Mouse (Mus musculus) left cerebral cortex, postnatal 4 days (tissue): ENCODE measurements at regions not wholly inside any gene's neighbourhood (a gene's known extent, or its start where the extent isn't known, plus 50 kb on each side); places are given as distances from the start of the nearest gene placed in this dataset.
A peak's percentile ranks its signal among the peaks of the same experiment; 100 is the strongest.

Experiments used
- DNase-seq: peaks from one replicate; pipeline ENCODE4 v3.0.0-alpha.2; 2022
- intact Hi-C: fragments of 180-260 bp; cut with DNase I; formaldehyde crosslinking; loops from one replicate; pipeline ENCODE4 v1.15.1; 2025

DNA sequence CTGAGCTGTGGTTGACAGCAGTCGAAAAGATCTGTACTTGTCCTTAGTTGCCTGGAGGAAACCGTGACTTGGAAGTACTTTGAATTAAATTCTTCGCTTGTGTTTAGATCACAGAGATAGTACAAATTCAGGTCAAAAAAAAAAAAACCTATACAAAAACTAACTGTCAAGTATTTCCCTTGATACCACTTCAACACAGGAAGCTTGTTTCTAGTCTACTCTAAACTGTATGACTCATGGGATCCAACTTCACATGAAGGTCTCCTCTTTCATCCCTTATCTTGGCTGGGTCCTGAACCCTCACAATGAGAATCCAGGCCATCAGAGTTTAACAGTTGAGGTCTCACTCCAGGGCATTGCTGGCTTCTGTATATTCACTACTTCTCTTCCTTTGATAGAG lies 54.8 kb downstream of the Tmem30b start:
- no peak for DNase-seq
- intact Hi-C loops: no loop called here

DNA sequence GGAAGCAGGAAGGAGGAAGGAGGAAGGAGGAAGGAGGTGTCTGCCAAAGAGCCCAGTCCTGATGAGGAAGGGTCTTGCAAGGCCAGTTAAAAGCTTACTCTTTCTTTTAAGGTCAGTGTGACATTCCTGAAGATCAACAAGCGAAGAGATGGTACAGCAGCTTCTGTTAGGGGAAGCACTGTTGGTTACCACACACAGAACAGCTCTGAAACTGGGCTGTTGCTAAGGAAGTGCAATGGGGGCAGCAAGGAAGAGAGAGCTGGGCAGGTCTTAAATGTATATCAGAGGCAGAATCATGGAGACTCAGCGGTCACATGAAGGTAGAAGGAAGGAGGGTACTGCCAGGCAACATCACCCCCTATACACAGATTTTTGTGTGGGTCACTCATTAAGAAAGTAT lies 63.3 kb downstream of the Tmem30b start:
- DNase-seq: no peak
- intact Hi-C loops: no loop called here

DNA sequence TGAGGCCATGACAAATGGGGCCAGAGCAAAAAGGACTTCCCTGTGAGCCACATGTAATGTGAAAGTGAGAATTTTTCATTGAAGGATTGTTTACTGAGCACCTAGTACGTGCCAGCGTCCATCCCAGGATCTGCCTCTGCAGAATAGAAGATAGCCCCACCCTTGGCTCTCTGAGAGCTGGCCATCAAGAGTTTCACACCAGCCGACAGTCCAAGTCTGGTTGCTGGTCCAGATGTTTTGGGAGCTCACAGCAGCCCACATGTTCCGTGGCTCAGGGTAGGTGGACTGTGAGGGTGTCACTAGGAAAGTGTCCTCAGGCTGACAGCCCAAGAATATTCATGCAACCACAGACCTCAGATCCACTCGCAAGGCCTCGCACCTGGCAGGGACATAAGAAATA lies 63.9 kb downstream of the Tmem30b start:
- no peak for DNase-seq
- intact Hi-C loops: no loop called here

DNA sequence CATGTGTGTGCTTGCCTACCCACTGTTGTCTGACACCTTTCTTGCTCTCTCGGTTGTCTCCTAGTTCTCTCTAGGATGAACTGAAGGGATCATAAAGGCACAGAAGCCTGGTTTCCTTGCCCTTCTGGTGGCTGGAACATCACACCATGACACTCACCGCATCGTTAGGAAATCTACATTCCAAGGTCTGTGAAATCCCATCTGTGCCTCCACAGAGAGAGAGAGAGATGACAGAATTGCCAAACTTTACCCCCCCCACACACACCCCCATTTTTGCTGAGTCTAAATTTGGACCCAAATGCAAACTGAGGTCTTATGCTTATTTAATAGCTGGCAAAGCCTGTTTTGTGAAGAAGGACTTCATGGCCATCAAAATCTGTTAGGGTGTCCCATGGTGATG lies 64.5 kb downstream of the Tmem30b start:
- intact Hi-C loops: no loop called here
- DNase-seq: no peak

DNA sequence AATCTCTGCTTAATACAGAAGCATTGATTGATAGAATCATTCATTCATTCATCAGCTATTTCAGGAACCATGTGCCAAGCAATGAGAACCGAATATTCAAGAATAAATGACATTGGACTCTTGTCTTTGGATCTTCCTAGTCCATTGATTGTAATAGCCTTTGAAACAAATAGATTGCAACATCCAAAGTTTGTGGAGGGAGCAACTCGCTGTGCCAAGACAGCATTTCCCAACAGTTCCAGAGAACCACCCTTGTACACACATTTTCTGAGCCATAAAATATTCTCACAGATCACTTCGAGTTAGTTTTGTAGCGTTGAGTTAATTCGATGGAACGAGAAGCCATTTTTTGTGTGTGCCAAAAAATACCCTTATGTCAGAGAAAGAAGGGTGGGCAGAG lies 65.0 kb downstream of the Tmem30b start:
- DNase-seq: no peak
- intact Hi-C loops: no loop called here

DNA sequence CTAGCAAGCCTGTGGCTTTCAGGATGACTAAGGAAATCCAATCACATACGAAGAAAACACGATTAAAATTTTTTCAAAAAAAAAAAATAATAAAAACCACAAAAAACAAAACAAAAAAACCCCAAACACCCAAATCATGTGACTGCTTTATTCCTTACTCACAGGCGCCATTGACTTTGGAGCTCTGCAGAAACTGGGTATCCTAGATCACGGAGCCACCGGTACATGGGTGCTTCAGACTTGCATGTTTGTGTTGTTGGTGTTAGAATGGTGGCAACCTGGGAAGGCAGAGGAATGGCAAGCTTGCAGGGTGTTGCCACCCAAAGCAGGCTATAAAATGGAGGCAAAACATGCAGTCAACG lies 65.6 kb downstream of the Tmem30b start:
- DNase-seq: no peak
- intact Hi-C loops: no loop called here

DNA sequence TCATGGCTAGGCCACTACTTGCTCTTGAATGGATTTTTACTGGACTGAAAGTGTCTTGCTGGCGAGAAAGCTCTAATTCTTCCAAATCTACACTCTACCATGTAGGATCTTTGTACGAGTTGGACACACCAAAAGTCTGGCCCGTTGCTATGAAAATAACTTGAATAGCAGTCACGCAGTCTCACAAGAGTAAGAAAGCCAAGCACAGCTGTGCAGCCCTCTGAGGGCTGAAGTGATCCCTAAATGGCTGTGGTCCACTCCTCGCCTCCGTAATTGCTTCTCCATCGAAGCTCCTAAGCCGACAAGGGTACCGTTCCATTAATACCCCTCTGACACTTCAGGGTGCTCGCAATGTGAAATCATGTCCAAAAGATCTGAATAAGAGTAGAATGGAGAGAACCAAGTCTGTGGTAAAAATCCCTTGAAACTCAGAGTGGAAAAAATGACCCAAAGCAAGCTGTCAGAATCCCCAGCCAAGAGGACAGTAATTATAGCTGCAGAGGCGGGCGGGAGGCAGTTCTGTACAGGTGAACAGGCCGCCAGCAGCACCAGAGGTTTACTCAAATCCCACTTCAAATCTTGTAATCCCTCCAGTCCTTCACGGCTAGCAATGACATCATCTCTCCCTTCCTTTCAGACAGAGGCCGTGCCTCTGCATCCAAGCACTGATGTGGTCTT lies 66.1 kb downstream of the Tmem30b start:
- intact Hi-C loops: no loop called here
- no peak for DNase-seq

DNA sequence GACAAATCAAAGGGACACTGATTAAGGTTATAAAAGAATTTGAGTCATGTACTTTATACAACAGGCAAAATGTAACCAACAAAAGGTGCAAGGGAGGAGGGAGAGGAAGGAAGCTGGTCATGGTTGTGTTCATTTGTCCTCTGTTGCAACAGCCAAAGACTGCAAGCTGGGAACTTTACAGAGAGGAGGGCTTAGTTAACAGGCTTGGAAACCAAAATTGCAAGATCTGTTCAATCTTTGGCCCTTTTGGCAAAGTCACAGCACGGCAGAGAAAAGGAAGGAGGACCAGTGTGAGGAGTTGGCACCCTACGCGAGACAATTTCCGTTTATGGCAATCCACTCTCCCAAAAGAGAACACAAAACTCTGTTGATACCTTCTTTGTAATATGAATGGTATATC lies 67.6 kb downstream of the Tmem30b start:
- intact Hi-C loops: no loop called here
- no peak for DNase-seq

DNA sequence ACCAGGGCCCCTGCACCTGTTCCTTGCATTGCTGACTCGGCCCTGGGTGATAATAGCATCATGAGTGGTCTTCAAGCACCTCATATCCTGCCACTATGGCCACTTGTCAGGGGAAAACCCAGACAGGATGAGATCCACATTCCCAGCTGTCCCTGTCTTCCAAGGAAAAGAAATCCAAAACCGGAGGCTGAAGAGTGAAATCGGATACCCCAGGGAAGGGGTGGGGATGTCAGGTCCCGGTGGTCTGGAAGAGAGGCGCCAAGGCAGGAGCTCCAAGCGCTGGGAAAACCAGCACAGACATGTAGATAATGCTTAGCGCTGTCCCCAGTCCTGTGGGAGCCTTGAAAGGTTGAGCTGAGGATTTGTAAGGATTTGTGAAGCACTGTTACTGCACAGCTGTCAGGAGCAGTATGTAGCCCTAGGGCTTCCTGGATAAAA lies 69.8 kb downstream of the Tmem30b start:
- no peak for DNase-seq
- intact Hi-C loops: no loop called here

DNA sequence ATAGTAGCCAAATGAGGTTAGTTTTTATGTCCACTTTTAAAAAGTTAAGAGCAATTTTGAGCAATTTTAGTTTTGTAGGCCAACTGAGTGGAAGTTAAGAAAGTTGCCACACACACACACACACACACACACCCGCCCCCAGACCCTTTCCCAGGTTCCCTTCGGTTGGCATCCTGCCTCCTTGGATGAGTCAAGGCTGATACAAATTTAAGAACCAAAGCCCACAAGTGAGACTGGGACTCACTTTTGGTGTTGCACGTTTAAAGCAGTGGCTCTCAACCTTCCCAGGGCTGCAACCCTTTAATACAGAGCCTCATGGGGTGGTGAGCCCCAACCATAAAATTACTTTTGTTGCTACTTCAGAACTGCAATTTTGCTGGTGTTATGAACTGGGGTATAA lies 70.4 kb downstream of the Tmem30b start:
- intact Hi-C loops: no loop called here
- DNase-seq: no peak

DNA sequence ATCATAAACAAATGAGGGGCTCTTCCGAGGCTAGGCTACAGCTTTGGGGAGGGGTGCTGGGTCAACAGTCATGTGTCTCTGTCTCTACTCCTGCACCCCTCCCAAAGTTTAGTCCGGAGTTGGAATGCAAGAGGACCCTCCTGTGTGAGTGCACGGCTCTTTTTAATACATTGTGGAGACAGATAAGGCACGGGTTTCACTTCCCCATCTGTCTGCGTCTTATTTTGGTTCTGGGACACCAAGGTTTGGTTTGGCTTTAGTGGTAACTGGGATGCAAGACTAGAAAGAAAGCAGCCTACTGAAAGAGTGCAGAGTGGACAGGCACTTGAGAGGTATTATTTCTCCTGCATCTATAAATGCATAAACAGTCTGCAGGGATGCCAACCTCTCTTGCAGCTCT lies 71.2 kb downstream of the Tmem30b start:
- no peak for DNase-seq
- intact Hi-C loops: no loop called here

DNA sequence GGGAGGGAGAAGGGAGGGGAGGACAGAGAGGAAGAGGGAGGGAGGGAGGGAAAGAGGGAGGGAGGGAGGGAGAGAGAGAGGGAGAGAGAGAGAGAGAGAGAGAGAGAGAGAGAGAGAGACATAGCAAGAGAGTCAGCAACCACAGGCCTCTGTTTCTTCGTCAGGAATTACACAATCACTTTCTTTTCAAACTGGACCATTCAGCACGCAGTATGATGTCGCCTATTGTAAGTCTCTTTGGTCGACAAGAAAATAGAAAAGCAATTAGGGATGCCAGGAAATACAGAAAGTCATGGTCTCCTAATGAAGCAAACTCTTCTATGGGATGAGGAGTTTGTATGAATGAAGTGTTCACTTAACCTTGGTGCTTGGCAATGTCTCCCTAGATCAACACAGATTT lies 73.1 kb downstream of the Tmem30b start:
- no peak for DNase-seq
- intact Hi-C loops: no loop called here

DNA sequence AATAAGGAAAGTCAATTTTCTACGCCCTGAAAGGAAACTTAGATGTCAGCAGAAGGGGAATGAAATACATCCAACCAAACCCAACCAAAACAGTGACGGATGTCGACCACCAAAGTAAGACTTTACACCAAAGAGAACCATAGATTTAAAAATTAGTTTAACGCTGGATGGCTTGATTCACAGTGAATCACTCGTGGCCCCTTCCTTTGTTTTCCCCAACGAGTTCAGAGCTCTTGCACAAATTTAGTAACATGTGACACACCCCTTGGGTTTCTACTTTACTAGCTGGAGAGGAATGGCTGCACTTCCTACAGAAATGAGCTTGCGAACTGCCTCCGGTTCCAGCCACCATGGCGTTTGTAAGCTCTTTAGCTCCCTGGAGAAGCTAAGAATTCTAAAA lies 74.2 kb downstream of the Tmem30b start:
- DNase-seq: no peak
- intact Hi-C loops: no loop called here

DNA sequence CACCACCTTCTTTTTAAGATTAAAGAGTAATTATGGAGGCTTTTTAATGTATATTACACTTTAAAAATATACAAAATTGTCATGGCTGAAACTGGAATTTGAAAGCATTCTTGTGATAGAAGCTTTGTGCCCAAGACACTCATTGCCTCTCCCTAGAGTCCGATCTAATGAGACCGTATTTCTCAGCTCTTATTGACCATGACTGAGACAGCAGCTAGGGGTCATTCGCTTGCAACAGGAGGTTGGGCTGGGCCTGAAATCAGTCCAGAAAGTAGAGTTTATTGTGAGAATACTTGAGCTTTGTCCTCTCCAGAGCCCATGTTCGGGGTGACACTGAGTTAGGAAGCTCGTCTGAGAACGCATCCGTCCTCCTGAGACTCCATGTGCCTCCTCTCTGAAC lies 79.7 kb downstream of the Tmem30b start:
- DNase-seq: no peak
- intact Hi-C loops: no loop called here

DNA sequence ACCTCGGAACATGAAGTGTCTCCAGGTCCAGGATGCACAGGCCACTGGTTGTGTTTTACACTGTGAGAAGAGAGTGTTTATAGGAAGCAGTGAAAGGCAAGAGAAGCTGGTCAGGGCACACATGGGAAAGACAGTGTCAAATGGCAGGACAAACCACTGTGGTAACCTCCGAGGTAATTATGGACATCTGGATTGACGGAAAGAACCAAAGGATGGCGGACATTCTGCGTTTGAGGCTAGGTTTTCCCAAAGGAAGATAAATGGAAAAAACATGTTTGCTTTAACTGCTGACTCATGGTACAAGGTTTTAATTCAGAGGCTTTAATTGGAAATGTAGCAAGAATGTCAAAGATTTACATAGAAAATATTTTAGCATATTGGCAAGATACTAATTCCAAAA lies 80.2 kb downstream of the Tmem30b start:
- no peak for DNase-seq
- intact Hi-C loops: no loop called here

DNA sequence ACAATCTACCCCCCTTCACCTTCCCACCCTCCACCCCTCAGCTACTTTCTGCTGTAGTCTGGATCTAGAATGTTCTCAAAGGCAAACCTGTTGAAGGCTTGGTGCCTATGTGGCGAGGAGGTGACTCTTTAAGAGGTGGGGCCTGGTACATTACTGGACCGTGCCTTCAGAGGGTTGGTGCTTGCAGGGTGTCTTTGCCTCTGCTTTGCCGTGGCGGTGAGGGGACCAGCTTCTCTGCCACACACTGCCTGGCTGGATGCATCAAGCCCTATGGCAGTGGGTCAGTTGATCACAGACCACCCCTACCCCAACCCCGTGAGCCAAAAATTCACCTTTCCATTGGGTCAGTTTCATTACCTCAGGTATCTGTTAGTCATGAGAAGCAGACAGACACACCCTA lies 81.9 kb downstream of the Tmem30b start:
- intact Hi-C loops: no loop called here
- no peak for DNase-seq

DNA sequence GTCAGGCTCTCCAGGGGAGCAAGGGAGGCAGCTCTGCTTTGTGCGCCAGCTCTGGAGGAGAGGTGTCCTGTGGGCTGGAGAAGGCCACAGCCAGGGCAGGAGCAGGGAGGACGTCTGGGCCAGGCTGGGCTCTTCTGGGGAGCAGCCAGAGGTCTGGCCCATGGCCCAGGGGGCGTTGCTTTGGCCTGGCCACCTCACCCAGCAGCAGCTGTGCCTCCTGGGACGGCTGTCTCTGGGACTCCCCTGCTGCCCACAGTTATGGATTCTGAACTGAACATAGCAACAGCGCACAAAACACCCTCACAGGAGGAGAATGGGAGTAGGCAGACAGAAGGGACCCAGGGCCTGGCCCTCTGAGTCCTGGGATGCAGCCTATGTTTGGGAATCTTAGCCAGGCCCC lies 84.1 kb downstream of the Tmem30b start:
- peak; percentile 34 for DNase-seq

DNA sequence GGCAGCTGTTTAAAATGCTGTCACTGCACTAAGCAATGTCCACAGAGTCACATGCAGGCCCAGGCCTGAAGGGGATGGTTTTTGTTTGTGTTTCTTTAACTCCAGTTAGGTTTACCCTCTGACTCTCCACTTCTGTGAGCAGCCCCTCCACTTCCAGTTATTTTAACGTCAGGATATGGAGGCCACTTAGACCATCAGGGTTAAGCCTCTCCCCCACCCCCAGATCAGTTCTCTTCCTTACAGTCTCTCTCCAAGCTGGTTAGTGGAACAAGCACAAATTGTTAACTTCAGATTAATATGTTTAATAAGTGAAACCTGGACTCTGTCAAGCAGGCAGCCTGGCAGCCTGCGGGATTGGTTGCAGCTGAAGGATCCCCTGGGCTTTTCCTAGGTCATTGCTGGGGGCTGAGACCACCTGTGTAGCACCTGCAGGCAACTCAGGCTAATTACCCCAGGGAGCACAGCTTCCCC lies 85.9 kb downstream of the Tmem30b start:
- intact Hi-C loops: no loop called here
- DNase-seq: no peak

More for the DNA sequence above, 84.1 kb downstream of the Tmem30b start:
- intact Hi-C loops: no loop called here

DNA sequence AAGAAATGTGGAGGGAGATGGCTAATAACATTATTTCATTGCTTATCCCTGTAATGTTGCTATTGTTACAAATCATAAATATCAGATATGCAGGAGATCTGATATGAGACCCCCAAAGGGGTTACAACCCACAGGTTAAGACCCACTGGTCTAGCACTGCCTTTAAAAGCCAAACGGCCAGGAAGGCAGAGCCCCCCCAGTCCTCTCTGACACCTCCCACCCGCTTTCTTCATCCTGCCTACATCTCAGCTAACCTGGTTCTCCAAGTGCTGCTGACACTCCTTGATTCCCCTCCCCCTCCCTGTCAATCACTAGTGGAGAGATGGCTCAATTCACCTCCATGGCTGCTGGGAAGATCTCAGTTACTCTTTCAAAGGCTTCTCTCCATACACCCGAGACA lies 94.9 kb downstream of the Tmem30b start:
- intact Hi-C loops: no loop called here
- DNase-seq: no peak

DNA sequence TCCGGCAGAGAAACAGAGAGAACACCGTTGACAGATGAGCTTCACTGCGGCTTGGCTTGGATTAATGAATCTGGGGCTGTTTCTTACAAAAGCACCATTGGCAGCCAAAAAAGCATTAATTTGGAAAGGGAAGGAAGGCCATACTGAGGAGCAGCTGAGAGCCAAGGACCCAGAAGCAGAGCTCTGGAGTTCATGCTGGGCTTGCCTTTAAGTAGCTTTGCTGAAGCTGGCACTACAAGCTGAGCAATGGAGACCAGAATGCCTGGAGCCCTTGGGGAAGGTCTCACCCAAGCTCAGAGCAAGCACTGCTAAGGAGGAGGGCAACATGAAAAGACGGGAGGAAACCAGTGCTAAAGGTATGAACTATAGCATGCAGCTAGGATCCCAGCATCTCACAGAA lies 95.7 kb downstream of the Tmem30b start:
- peak; percentile 26 for DNase-seq
- intact Hi-C loops: no loop called here

DNA sequence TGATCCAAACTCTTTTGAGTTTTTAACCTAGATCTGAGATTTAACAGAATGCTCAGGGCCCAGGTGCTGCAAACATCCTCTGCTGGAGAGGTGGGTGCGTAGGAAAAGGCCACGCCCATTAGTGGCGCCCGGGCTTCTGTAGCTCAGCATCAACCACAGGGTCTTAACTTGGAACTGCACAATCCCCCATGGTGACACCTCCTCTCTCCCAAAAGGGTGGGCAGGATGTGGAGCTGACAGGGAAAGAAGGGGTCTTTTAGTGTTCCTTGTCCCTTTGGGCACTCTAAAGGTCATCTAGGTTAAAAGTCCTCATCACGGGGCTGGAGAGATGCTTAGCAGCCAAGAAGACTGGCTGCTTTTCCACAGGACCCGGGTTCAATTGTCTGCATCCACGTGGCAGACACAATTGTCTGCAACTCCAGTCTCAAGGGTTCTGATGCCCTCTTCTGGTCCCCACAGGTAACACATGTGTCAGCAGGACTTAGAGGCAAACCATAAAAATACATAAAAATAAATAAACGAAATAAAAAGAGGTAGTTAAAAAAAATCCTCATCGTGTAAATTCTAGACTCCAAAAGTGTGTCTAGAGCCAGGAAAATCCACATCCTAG lies 96.2 kb downstream of the Tmem30b start:
- DNase-seq: peak; percentile 29
- intact Hi-C loops: no loop called here

DNA sequence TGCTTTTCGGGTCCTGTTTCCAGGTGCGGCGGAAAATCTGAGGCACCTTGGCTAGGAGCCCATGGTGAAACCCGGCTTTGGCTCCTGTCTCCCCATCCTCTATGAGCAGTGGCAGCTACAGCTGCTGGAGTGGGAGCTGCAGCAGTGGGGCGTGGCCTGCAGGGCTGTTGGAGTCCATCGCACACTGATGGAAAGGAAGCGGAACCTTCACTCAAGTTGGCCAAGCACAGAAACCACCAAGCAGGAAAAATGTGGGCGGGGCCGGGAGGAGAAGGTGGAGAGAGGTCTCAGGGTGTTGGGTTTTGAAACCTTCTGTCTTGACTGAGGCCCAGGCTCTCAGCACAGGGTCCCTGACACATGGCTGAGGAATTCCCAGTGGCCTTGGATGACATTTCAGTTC lies 97.1 kb downstream of the Tmem30b start:
- intact Hi-C loops: no loop called here
- DNase-seq: no peak

DNA sequence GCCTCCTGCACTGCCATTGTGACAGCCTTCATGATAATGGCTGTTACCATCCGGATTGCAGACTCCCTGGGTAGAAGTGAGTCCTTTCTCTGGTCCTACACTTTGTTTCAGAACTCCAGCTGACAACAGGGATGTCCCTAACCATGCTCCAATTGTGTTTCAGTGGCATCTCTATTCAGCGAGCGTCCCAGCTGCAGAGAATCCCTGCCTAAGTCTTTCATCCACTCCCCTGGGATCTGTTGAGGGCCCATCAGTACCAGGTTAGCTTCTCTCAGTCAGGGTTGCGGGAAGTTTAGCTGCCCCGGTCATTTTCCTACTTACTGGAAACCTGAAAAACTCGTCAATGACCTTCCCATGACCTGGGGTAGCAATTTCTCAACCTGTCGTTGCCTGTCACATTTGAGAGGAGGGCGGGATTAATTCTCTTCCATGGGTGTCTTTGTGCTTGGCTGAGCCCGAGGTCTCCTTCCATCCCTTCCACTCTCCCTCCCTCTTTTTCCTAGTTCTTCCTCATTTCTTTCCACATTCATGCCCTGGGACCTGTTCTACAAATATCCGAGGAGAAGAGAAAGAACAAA lies 97.7 kb downstream of the Tmem30b start:
- intact Hi-C loops: no loop called here
- DNase-seq: no peak
